Mouse (Mus musculus) stomach, embryonic 15.5 days (tissue): ENCODE data around the gene Phf24. TPM values are rescaled to one million over a fixed set of nuclear protein-coding genes. Genes with fewer than 3 reads are reported as not detected.
"Not testable (repeated sequence)": the region's sequence is repeated elsewhere in the genome, so short reads cannot be mapped to it uniquely, and the experiment has no call there.

Experiments used
- ATAC-seq: fragments of 200-750 bp; cut with Nextera tagmentation; 2 replicates; pipeline ENCODE4 v1.8.0; 2017; ENCODE audit warnings: low read depth, moderate number of reproducible peaks, moderate TSS enrichment; ENCODE audit not compliant: insufficient read depth, low FRiP score
- H3K27ac ChIP-seq: fragments of 300-500 bp; sonication (generic); 2 replicates; pipeline ENCODE4 v1.5.1; 2015; ENCODE audit warnings: mild to moderate bottlenecking, inconsistent platforms
- H3K27me3 ChIP-seq: fragments of 300-500 bp; sonication (generic); replicated peaks from 2 replicates; pipeline ENCODE4 v1.6.1; 2015; ENCODE audit warnings: inconsistent platforms
- H3K36me3 ChIP-seq: fragments of 300-500 bp; sonication (generic); 2 replicates; pipeline ENCODE4 v1.6.1; 2015; ENCODE audit warnings: inconsistent platforms
- H3K4me1 ChIP-seq: fragments of 300-500 bp; sonication (generic); 2 replicates; pipeline ENCODE4 v1.6.1; 2015; ENCODE audit warnings: inconsistent platforms
- H3K4me2 ChIP-seq: fragments of 300-500 bp; sonication (generic); 2 replicates; pipeline ENCODE4 v1.6.1; 2015; ENCODE audit warnings: mild to moderate bottlenecking, inconsistent platforms
- H3K4me3 ChIP-seq: fragments of 300-500 bp; sonication (generic); replicated peaks from 2 replicates; pipeline ENCODE4 v1.5.1; 2015; ENCODE audit warnings: inconsistent platforms
- H3K9ac ChIP-seq: fragments of 300-500 bp; sonication (generic); 2 replicates; pipeline ENCODE4 v1.6.1; 2015; ENCODE audit warnings: inconsistent platforms
- H3K9me3 ChIP-seq: fragments of 300-500 bp; sonication (generic); 2 replicates; pipeline ENCODE4 v1.6.1; 2016; ENCODE audit warnings: inconsistent platforms
- whole genome bisulfite sequencing: fragments of 180-500 bp; shearing (Covaris S2); methylation state at CpG from one replicate; pipeline ENCODE4 v1.1.7; 2015; 5-methylcytosine and 5-hydroxymethylcytosine counted together
- polyA plus RNA-seq: library from polyadenylated mRNA; unstranded; fragments of >200 nt; fragmentation: Nextera tagmentation; extraction: Ambion mirVana; gene quantifications from 2 replicates; pipeline ENCODE4 v1.2.1, GENCODE M21; 2015

The Phf24 gene
- polyA plus RNA-seq, 1 experiment from 2014 or later: 1.1 TPM

DNA sequence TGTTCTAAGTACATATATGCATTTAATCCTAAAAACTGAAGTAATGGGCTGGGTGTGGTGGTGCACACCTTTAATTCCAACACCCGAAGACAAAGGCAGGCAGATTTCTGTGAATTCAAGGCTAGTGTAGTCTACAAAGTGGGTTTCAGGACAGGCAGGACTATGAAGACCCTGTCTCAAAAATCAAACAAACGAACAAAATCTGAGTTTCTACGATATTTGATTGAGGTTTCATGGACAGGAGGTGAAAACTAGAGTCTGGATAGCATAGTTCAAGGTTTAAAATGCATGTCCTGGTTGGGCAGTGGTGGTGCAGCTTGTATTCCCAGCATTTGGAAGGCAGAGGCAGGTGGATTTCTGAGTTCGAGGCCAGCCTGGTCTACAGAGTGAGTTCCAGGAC is 52.8 kb downstream of the Phf24 start, which contains the start of gene 1700022I11Rik:
Gene 1700022I11Rik (plus strand): TSS at position 301 of the 400 bp plus-strand sequence.
- WGBS: 84% methylated on average over 4 of the region's 4 CpGs
- Histone ChIP-seq H3K4me2 (no peak within 1 kb of the TSS), H3K27me3 (no peaks in the 10 kb centered on the region), H3K4me1 (0 out of 2 replicates have a peak, but pooled peaks cover 5% of the 10 kb centered on the region), H3K4me3 (no peak within 1 kb of the TSS), H3K9me3 (no peaks in the 10 kb centered on the region), H3K36me3 (no peaks in the 10 kb centered on the region), H3K27ac (no peak within 1 kb of the TSS), H3K9ac (no peak within 1 kb of the TSS)
- no peak for ATAC-seq

DNA sequence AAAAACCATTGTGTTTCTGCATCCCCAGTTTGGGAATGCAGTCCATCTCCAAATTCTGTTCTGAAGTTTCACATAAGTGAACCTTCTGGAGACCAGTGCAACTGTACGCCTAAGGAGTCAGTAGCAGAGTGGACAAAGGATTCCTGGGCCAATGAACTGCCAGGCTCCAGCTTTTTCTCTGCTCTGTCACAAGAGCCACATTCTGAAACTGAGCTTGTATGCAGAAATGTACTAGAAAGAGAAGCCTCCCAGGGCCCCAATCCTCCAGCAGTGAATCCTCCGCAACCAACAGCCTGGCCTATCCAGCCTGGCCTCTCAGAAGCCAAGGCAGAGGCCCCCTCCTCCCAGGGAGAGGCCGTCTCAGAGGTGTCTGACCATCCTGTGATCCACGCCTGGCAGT is 56.5 kb downstream of the Phf24 start:
- no peak overlapping the region for H3K9ac ChIP-seq
- no peaks in the 10 kb centered on the region for H3K9me3 ChIP-seq
- no peak overlapping the region for H3K4me3 ChIP-seq
- H3K36me3 ChIP-seq: no peaks in the 10 kb centered on the region
- H3K4me1 ChIP-seq: no peaks in the 10 kb centered on the region
- no peak for ATAC-seq
- no peaks in the 10 kb centered on the region for H3K27me3 ChIP-seq
- H3K4me2 ChIP-seq: no peak overlapping the region
- 76% methylated on average over 4 of the region's 4 CpGs for WGBS
- no peak overlapping the region for H3K27ac ChIP-seq

DNA sequence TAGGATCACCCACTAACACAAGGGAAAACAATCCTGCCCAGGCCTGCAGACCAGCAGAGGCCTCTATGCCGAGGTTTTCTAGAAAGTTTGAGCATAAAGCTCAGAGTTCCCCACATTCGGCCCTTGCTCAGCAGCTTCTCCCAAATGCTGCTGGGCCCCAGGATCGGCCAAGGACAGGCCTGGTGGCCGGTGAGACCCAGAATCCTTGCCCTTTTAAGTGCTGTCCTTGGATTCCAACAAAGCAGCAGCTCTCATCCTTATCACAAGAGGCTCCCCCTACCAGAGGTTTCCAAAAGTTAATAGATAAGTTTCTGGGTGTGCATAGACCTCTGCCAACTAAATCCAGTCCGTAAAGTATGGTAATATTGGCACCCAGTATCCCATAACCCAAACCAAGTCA is 57.4 kb downstream of the Phf24 start:
- H3K4me1 ChIP-seq: no peaks in the 10 kb centered on the region
- H3K27me3 ChIP-seq: no peaks in the 10 kb centered on the region
- H3K4me3 ChIP-seq: no peak overlapping the region
- ATAC-seq: no peak
- H3K9ac ChIP-seq: no peak overlapping the region
- whole genome bisulfite sequencing: 74% methylated on average over 5 of the region's 5 CpGs
- H3K4me2 ChIP-seq: no peak overlapping the region
- H3K36me3 ChIP-seq: peaks cover 7% of the 10 kb centered on the region; the same call in 1 of the 2 replicates
- no peak overlapping the region for H3K27ac ChIP-seq
- H3K9me3 ChIP-seq: no peaks in the 10 kb centered on the region

DNA sequence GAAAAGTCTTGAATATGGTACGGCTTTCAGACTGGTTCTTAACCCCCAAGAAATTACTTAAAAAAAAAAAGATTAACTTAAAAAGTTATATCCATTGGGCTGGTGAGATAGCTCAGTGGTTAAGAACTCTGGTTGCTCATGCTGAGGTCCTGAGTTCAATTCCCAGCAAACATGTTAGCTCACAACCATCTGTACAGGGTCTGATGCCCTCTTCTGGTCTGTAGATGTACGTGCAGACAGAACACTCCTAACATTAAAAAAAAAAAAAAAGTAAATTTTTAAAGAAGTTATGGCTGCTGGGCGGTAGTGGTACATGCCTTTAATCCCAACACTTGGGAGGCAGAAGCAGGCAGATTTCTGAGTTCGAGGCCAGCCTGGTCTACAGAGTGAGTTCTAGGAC is 61.6 kb downstream of the Phf24 start:
- no peaks in the 10 kb centered on the region for H3K27me3 ChIP-seq
- H3K4me3 ChIP-seq: no peak overlapping the region
- H3K4me1 ChIP-seq: no peaks in the 10 kb centered on the region
- no peaks in the 10 kb centered on the region for H3K9me3 ChIP-seq
- H3K36me3 ChIP-seq: peaks cover 20% of the 10 kb centered on the region; the same call in 1 of the 2 replicates
- ATAC-seq: no peak
- no peak overlapping the region for H3K4me2 ChIP-seq
- H3K9ac ChIP-seq: no peak overlapping the region
- 91% methylated on average over 4 of the region's 4 CpGs for WGBS
- no peak overlapping the region for H3K27ac ChIP-seq

GRCm38 (mm10) chr4:42980467-42980866 is 64.0 kb downstream of the Phf24 start:
- H3K4me3 ChIP-seq, H3K4me2 ChIP-seq, H3K9ac ChIP-seq, H3K4me1 ChIP-seq, H3K27me3 ChIP-seq, H3K9me3 ChIP-seq, ATAC-seq, H3K27ac ChIP-seq: not testable (repeated sequence)
- 89% methylated on average over 8 of the region's 8 CpGs for WGBS
- peaks cover 40% of the 10 kb centered on the region for H3K36me3 ChIP-seq

GRCm38 (mm10) chr4:42988296-42988695 is 71.8 kb downstream of the Phf24 start:
- H3K36me3 ChIP-seq: peaks cover 71% of the 10 kb centered on the region
- WGBS: 65% methylated on average over 1 of the region's 1 CpGs

More at GRCm38 (mm10) chr4:42988296-42988695, 71.8 kb downstream of the Phf24 start:
- H3K27me3 ChIP-seq: no peaks in the 10 kb centered on the region
- H3K4me2 ChIP-seq: no peak overlapping the region
- no peak for ATAC-seq
- H3K9me3 ChIP-seq: no peaks in the 10 kb centered on the region
- no peak overlapping the region for H3K9ac ChIP-seq
- no peak overlapping the region for H3K4me3 ChIP-seq
- H3K4me1 ChIP-seq: no peaks in the 10 kb centered on the region
- no peak overlapping the region for H3K27ac ChIP-seq

Other genes starting within 250 kb of the Phf24 start
- not detected in 2 replicates for gene 4930578G10Rik, start 181.1 kb upstream of the Phf24 start, polyA plus RNA-seq
- 0.45 TPM in 1 of 2 replicates, not detected in the other for gene Ccl19, start 160.1 kb upstream of the Phf24 start, polyA plus RNA-seq
- 41.8 and 47.0 TPM in 2 replicates for gene Ccl21a, start 142.7 kb upstream of the Phf24 start, polyA plus RNA-seq
- gene Fam205a1, start 62.8 kb upstream of the Phf24 start, polyA plus RNA-seq: not detected in 2 replicates
- 0.12 TPM in 1 of 2 replicates, not detected in the other for gene Gm12394, start 59.9 kb upstream of the Phf24 start, polyA plus RNA-seq
- 0.24 and 0.42 TPM in 2 replicates for gene Fam205c, start 42.4 kb upstream of the Phf24 start, polyA plus RNA-seq
- gene Dnajb5, start 33.2 kb downstream of the Phf24 start, polyA plus RNA-seq: 7.6 and 9.2 TPM in 2 replicates
- gene 1700022I11Rik, start 52.9 kb downstream of the Phf24 start, polyA plus RNA-seq: 0.43 and 1.7 TPM in 2 replicates
- gene Vcp, start 83.8 kb downstream of the Phf24 start, polyA plus RNA-seq: 430 and 514 TPM in 2 replicates
- 13.0 and 17.2 TPM in 2 replicates for gene Fancg, start 93.8 kb downstream of the Phf24 start, polyA plus RNA-seq
- gene Pigo, start 109.2 kb downstream of the Phf24 start, polyA plus RNA-seq: 21.7 and 22.6 TPM in 2 replicates
- gene Stoml2, start 115.0 kb downstream of the Phf24 start, polyA plus RNA-seq: 303 TPM in 2 replicates
- 11.9 and 13.2 TPM in 2 replicates for gene Fam214b, start 129.6 kb downstream of the Phf24 start, polyA plus RNA-seq
- gene Unc13b, start 142.3 kb downstream of the Phf24 start, polyA plus RNA-seq: 7.8 and 9.1 TPM in 2 replicates